In genomic region chr3:61004611-61005010, GRCm38 (mm10) we compare ENCODE assay signal across 11 mouse cellular contexts. TPM values are rescaled to one million over a fixed set of nuclear protein-coding genes. Genes with fewer than 3 reads are reported as not detected.
DNase-seq lines count a peak whose midpoint lies in the region; ATAC-seq and TF ChIP-seq lines count a peak whose summit lies in the region.
"Had no signal": no experiment of that assay in that cellular context is flagged by ENCODE, and none has a peak within 500 bp of the region (broad histone marks: within the 10 kb centered on the region; RNA-seq: fewer than 3 reads in every experiment).

No protein-coding gene starts in this region.

- 0 out of 2 replicates have a peak, but pooled peaks cover 3% of the 10 kb centered on the region for H3K27me3 ChIP-seq in heart, embryonic 15.5 days
- H3K27me3 ChIP-seq in midbrain, embryonic 16.5 days (ENCODE audit: control insufficient read depth, insufficient read depth, low read depth, low read length), result peaks cover 5% of the 10 kb centered on the region; the same call in 1 of the 2 replicates
- peaks cover 46% of the 10 kb centered on the region for H3K27me3 ChIP-seq in midbrain, embryonic 10.5 days (ENCODE audit: low read depth, poor library complexity, severe bottlenecking)
- 0 out of 2 replicates have a peak, but pooled peaks cover 3% of the 10 kb centered on the region for H3K27me3 ChIP-seq in intestine, embryonic 14.5 days (replicated peaks; ENCODE audit: control insufficient read depth, insufficient read depth, low read length)
- no peaks in the 10 kb centered on the region for H3K27me3 ChIP-seq in stomach, postnatal 0 days (ENCODE audit: control insufficient read depth, insufficient read depth, low read length)
- peaks cover 11% of the 10 kb centered on the region for H3K27me3 ChIP-seq in kidney, embryonic 14.5 days (ENCODE audit: control insufficient read depth, insufficient read depth, low read length)

- peaks cover 3% of the 10 kb centered on the region; the same call in 1 of the 2 replicates for H3K4me1 ChIP-seq in heart, embryonic 15.5 days (replicated peaks)
- peaks cover 6% of the 10 kb centered on the region; the same call in 1 of the 2 replicates for H3K4me1 ChIP-seq in midbrain, embryonic 16.5 days (ENCODE audit: control insufficient read depth, insufficient read depth, low read length)
- peaks cover 14% of the 10 kb centered on the region for H3K4me1 ChIP-seq in midbrain, embryonic 10.5 days
- peaks cover 5% of the 10 kb centered on the region; the same call in 1 of the 2 replicates for H3K4me1 ChIP-seq in intestine, embryonic 14.5 days (replicated peaks; ENCODE audit: control insufficient read depth, insufficient read depth, low read length)
- H3K4me1 ChIP-seq in stomach, postnatal 0 days (replicated peaks; ENCODE audit: control insufficient read depth, insufficient read depth), result no peaks in the 10 kb centered on the region
- H3K4me1 ChIP-seq in kidney, embryonic 14.5 days (ENCODE audit: control insufficient read depth, insufficient read depth, low read length), result no peaks in the 10 kb centered on the region

- no peak for ATAC-seq in heart, embryonic 15.5 days (replicated peaks; ENCODE audit: insufficient number of reproducible peaks, insufficient read depth, low FRiP score, low read depth)
- no peak for ATAC-seq in midbrain, embryonic 16.5 days
- ATAC-seq in intestine, embryonic 14.5 days (replicated peaks; ENCODE audit: low FRiP score, low TSS enrichment, low read depth), result no peak
- ATAC-seq in stomach, postnatal 0 days (ENCODE audit: low FRiP score, low TSS enrichment), result no peak
- no peak for ATAC-seq in kidney, embryonic 14.5 days (ENCODE audit: low FRiP score, low TSS enrichment)

- no peak for DNase-seq in heart, adult 9 months (ENCODE audit: low spot score in 2 of 2)
- no peak for DNase-seq in midbrain, embryonic 10.5 days (ENCODE audit: low spot score)
- no peak for DNase-seq in intestine, embryonic 14.5 days (ENCODE audit: low spot score)
- DNase-seq in stomach, postnatal 0 days (ENCODE audit: low spot score), result no peak
- DNase-seq: adrenal gland, adult 8-10 months; gastrocnemius, postnatal 36 days; kidney, adult 18-20 months; lung, postnatal 10 days had no signal

- H3K9ac ChIP-seq in heart, embryonic 15.5 days, result no peak overlapping the region
- H3K9ac ChIP-seq in midbrain, embryonic 16.5 days (ENCODE audit: low read depth, low read length), result no peak overlapping the region
- H3K9ac ChIP-seq in intestine, embryonic 14.5 days (ENCODE audit: low read length), result no peak overlapping the region
- H3K9ac ChIP-seq in stomach, postnatal 0 days (ENCODE audit: low read length), result no peak overlapping the region
- H3K9ac ChIP-seq in kidney, embryonic 14.5 days (ENCODE audit: low read depth, low read length), result no peak overlapping the region

- no peak for TF ChIP-seq EP300 in stomach, postnatal 0 days (optimal IDR thresholded peaks at IDR 0.05)

- WGBS in heart, embryonic 15.5 days, result 87% methylated on average over 1 of the region's 1 CpGs
- 81% methylated on average over 1 of the region's 1 CpGs for WGBS in midbrain, embryonic 16.5 days
- 83% methylated on average over 1 of the region's 1 CpGs for WGBS in midbrain, embryonic 10.5 days
- 77% methylated on average over 1 of the region's 1 CpGs for WGBS in intestine, embryonic 14.5 days
- WGBS in stomach, postnatal 0 days, result 77% methylated on average over 1 of the region's 1 CpGs
- 91% methylated on average over 1 of the region's 1 CpGs for WGBS in kidney, embryonic 14.5 days

- no peak overlapping the region for H3K27ac ChIP-seq in heart, embryonic 15.5 days
- no peak overlapping the region for H3K27ac ChIP-seq in midbrain, embryonic 16.5 days (ENCODE audit: low read length)
- no peak overlapping the region for H3K27ac ChIP-seq in midbrain, embryonic 10.5 days (replicated peaks)
- H3K27ac ChIP-seq in intestine, embryonic 14.5 days (ENCODE audit: low read depth), result no peak overlapping the region
- H3K27ac ChIP-seq in stomach, postnatal 0 days (replicated peaks), result no peak overlapping the region
- no peak overlapping the region for H3K27ac ChIP-seq in kidney, embryonic 14.5 days (ENCODE audit: low read depth, low read length)

- H3K4me3 ChIP-seq in heart, embryonic 15.5 days, result peak overlapping the region; percentile 72; the same call in 1 of the 2 replicates
- H3K4me3 ChIP-seq in midbrain, embryonic 16.5 days (ENCODE audit: low read depth, low read length), result no peak overlapping the region
- no peak overlapping the region for H3K4me3 ChIP-seq in midbrain, embryonic 10.5 days
- peak overlapping the region; percentile 95 for H3K4me3 ChIP-seq in intestine, embryonic 14.5 days (ENCODE audit: low read depth, low read length)
- H3K4me3 ChIP-seq in stomach, postnatal 0 days (ENCODE audit: low read depth, low read length), result peak overlapping the region; percentile 82
- no peak overlapping the region for H3K4me3 ChIP-seq in kidney, embryonic 14.5 days (ENCODE audit: low read length)

- H3K4me2 ChIP-seq in heart, embryonic 15.5 days, result peak overlapping the region; percentile 89
- peak overlapping the region; percentile 81; the same call in 1 of the 2 replicates for H3K4me2 ChIP-seq in midbrain, embryonic 16.5 days (ENCODE audit: low read length)
- H3K4me2 ChIP-seq in intestine, embryonic 14.5 days (ENCODE audit: low read length), result peak overlapping the region; percentile 64
- H3K4me2 ChIP-seq in stomach, postnatal 0 days (replicated peaks; ENCODE audit: low read depth), result peak overlapping the region; percentile 44
- H3K4me2 ChIP-seq in kidney, embryonic 14.5 days (replicated peaks; ENCODE audit: low read depth, low read length), result no peak overlapping the region

- H3K9me3 ChIP-seq in heart, embryonic 15.5 days (replicated peaks), result no peaks in the 10 kb centered on the region
- no peaks in the 10 kb centered on the region for H3K9me3 ChIP-seq in midbrain, embryonic 16.5 days (replicated peaks; ENCODE audit: control insufficient read depth, low read length, poor library complexity, severe bottlenecking)
- no peaks in the 10 kb centered on the region for H3K9me3 ChIP-seq in midbrain, embryonic 10.5 days (replicated peaks)
- no peaks in the 10 kb centered on the region for H3K9me3 ChIP-seq in intestine, embryonic 14.5 days (ENCODE audit: control insufficient read depth, low read length)
- H3K9me3 ChIP-seq in stomach, postnatal 0 days (ENCODE audit: control insufficient read depth, low read length), result no peaks in the 10 kb centered on the region
- H3K9me3 ChIP-seq in kidney, embryonic 14.5 days (ENCODE audit: control insufficient read depth, low read length), result no peaks in the 10 kb centered on the region

- no peak for TF ChIP-seq CTCF in stomach, postnatal 0 days (IDR thresholded peaks at IDR 0.05; ENCODE audit: low read depth)

- no peaks in the 10 kb centered on the region for H3K36me3 ChIP-seq in heart, embryonic 15.5 days
- no peaks in the 10 kb centered on the region for H3K36me3 ChIP-seq in midbrain, embryonic 16.5 days (ENCODE audit: control insufficient read depth, insufficient read depth, low read length)
- no peaks in the 10 kb centered on the region for H3K36me3 ChIP-seq in midbrain, embryonic 10.5 days
- 0 out of 2 replicates have a peak, but pooled peaks cover 3% of the 10 kb centered on the region for H3K36me3 ChIP-seq in intestine, embryonic 14.5 days (ENCODE audit: control insufficient read depth, insufficient read depth, low read length)
- no peaks in the 10 kb centered on the region for H3K36me3 ChIP-seq in stomach, postnatal 0 days (ENCODE audit: control insufficient read depth, insufficient read depth, low read length)
- H3K36me3 ChIP-seq in kidney, embryonic 14.5 days (ENCODE audit: control insufficient read depth, insufficient read depth, low read length), result no peaks in the 10 kb centered on the region

RNA-seq across cellular contexts. Expression of gene P2ry1, which starts 2.0 kb away (rescaled TPM):
- 4.7 and 4.8 TPM in 2 replicates for polyA plus RNA-seq in heart, embryonic 15.5 days (2015; fragmentation: Nextera tagmentation; extraction: Ambion mirVana)
- 6.0 and 6.4 TPM in 2 replicates for polyA plus RNA-seq in midbrain, embryonic 16.5 days (2015; fragmentation: Nextera tagmentation; extraction: Ambion mirVana)
- 3.9 and 5.1 TPM in 2 replicates for polyA plus RNA-seq in midbrain, embryonic 10.5 days (2016; fragmentation: Nextera tagmentation; extraction: Ambion mirVana)
- 13.0 and 14.5 TPM in 2 replicates for polyA plus RNA-seq in intestine, embryonic 14.5 days (2014; fragmentation: Nextera tagmentation; extraction: Ambion mirVana)
- polyA plus RNA-seq in stomach, postnatal 0 days (2015; fragmentation: Nextera tagmentation; extraction: Ambion mirVana), result 6.4 and 6.5 TPM in 2 replicates
- 1.8 and 2.6 TPM in 2 replicates for polyA plus RNA-seq in kidney, embryonic 14.5 days (2014; fragmentation: Nextera tagmentation; extraction: Ambion mirVana)

Comparison
In these comparisons a context has a peak if more than half of its experiments do, and no peak if none do; other contexts are left out.
1. H3K4me3 ChIP-seq: peak in heart, embryonic 15.5 days (single experiment), intestine, embryonic 14.5 days (single experiment) and stomach, postnatal 0 days (single experiment); none in midbrain, embryonic 16.5 days (single experiment), midbrain, embryonic 10.5 days (single experiment) and kidney, embryonic 14.5 days (single experiment).